Mouse (Mus musculus) E14TG2a.4 (cell line): ENCODE data around the gene Tiam1.

ENCODE experiments used
- CTCF ChIP-seq: conservative IDR thresholded peaks from 2 replicates; pipeline ENCODE4 v1.5.1; 2014; ENCODE audit warnings: low read length
- NANOG ChIP-seq: IDR thresholded peaks from 2 replicates; pipeline ENCODE4 v1.6.1; 2014; ENCODE audit warnings: borderline replicate concordance, low read length, mixed read lengths
- POU5F1 ChIP-seq: IDR thresholded peaks from 2 replicates; pipeline ENCODE4 v1.6.1; 2014; ENCODE audit warnings: low read length, borderline replicate concordance

GRCm38 (mm10) chr16:89905730-89906305, 237.8 kb downstream of the Tiam1 start:
- TF ChIP-seq CTCF: no peak
- TF ChIP-seq NANOG: no peak
- TF ChIP-seq POU5F1: no peak
